ENCODE assay signal across 20 mouse cellular contexts in the genomic region with DNA sequence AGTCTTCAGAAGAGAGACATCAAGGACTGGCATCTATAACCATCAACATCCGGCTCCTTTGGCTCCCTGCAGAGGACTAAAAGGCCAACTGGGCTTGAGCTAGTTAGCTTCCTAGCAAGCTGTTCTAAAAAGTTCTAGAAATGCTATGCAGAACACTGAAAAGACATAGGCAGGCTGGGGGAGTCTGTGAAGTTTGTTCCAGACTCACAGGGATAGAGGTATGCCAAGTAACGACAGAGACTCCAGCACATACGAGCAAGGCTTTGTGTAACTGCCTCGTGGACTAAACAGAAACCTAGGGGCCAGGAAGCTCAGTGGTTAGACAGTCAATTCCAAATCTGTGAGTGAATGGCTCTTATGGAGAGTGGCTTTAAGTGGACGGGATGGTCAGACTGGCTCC.
DNase-seq lines count a peak whose midpoint lies in the region; ATAC-seq and TF ChIP-seq lines count a peak whose summit lies in the region.
"Had no signal": no experiment of that assay in that cellular context is flagged by ENCODE, and none has a peak within 500 bp of the region (broad histone marks: within the 10 kb centered on the region; RNA-seq: fewer than 3 reads in every experiment).

No protein-coding gene starts in this region.

- no peaks in the 10 kb centered on the region for H3K36me3 ChIP-seq in hindbrain, embryonic 13.5 days
- no peaks in the 10 kb centered on the region for H3K36me3 ChIP-seq in hindbrain, postnatal 0 days (ENCODE audit: insufficient read depth, low read length)
- H3K36me3 ChIP-seq in liver, embryonic 12.5 days, result no peaks in the 10 kb centered on the region
- H3K36me3 ChIP-seq in liver, postnatal 0 days (replicated peaks; ENCODE audit: insufficient read depth, low read length), result no peaks in the 10 kb centered on the region
- no peaks in the 10 kb centered on the region for H3K36me3 ChIP-seq in stomach, embryonic 15.5 days
- no peaks in the 10 kb centered on the region for H3K36me3 ChIP-seq in stomach, postnatal 0 days (ENCODE audit: control insufficient read depth, insufficient read depth, low read length)
- H3K36me3 ChIP-seq in embryonic facial prominence, embryonic 15.5 days, result no peaks in the 10 kb centered on the region
- H3K36me3 ChIP-seq: forebrain, embryonic 12.5 days; G1E; heart, embryonic 12.5 days; midbrain, embryonic 12.5 days had no signal

- 90% methylated on average over 5 of the region's 5 CpGs for WGBS in hindbrain, embryonic 13.5 days
- WGBS in hindbrain, postnatal 0 days, result 68% methylated on average over 5 of the region's 5 CpGs
- 64% methylated on average over 5 of the region's 5 CpGs for WGBS in liver, embryonic 12.5 days (ENCODE audit: insufficient replicate concordance)
- WGBS in liver, postnatal 0 days (ENCODE audit: insufficient replicate concordance), result 78% methylated on average over 5 of the region's 5 CpGs
- 81% methylated on average over 5 of the region's 5 CpGs for WGBS in stomach, embryonic 15.5 days
- WGBS in stomach, postnatal 0 days, result 77% methylated on average over 5 of the region's 5 CpGs
- WGBS in embryonic facial prominence, embryonic 15.5 days, result 57% methylated on average over 5 of the region's 5 CpGs

- H3K4me1 ChIP-seq in hindbrain, embryonic 13.5 days (replicated peaks), result peaks cover 45% of the 10 kb centered on the region
- H3K4me1 ChIP-seq in hindbrain, postnatal 0 days (ENCODE audit: insufficient read depth, low read length), result peaks cover 20% of the 10 kb centered on the region; the same call in 1 of the 2 replicates
- 0 out of 2 replicates have a peak, but pooled peaks cover 4% of the 10 kb centered on the region for H3K4me1 ChIP-seq in liver, embryonic 12.5 days
- H3K4me1 ChIP-seq in liver, postnatal 0 days (ENCODE audit: insufficient read depth), result peaks cover 2% of the 10 kb centered on the region; the same call in 1 of the 2 replicates
- H3K4me1 ChIP-seq in stomach, embryonic 15.5 days, result peaks cover 9% of the 10 kb centered on the region; the same call in 1 of the 2 replicates
- no peaks in the 10 kb centered on the region; the same call in 1 of the 2 replicates for H3K4me1 ChIP-seq in stomach, postnatal 0 days (replicated peaks; ENCODE audit: control insufficient read depth, insufficient read depth)
- peaks cover 44% of the 10 kb centered on the region for H3K4me1 ChIP-seq in embryonic facial prominence, embryonic 15.5 days

- peak overlapping the region; percentile 53; the same call in 1 of the 2 replicates for H3K9ac ChIP-seq in hindbrain, embryonic 13.5 days
- H3K9ac ChIP-seq in hindbrain, postnatal 0 days (replicated peaks; ENCODE audit: low read length), result no peak overlapping the region
- no peak overlapping the region for H3K9ac ChIP-seq in liver, embryonic 12.5 days
- no peak overlapping the region for H3K9ac ChIP-seq in liver, postnatal 0 days (replicated peaks)
- H3K9ac ChIP-seq in stomach, embryonic 15.5 days, result no peak overlapping the region
- no peak overlapping the region for H3K9ac ChIP-seq in stomach, postnatal 0 days (ENCODE audit: low read length)
- H3K9ac ChIP-seq in embryonic facial prominence, embryonic 15.5 days, result no peak overlapping the region
- H3K9ac ChIP-seq: forebrain, embryonic 12.5 days; hindbrain, embryonic 14.5 days; midbrain, embryonic 12.5 days had no signal

- no peaks in the 10 kb centered on the region for H3K9me3 ChIP-seq in hindbrain, embryonic 13.5 days
- H3K9me3 ChIP-seq in hindbrain, postnatal 0 days (ENCODE audit: low read length), result no peaks in the 10 kb centered on the region
- H3K9me3 ChIP-seq in liver, embryonic 12.5 days (replicated peaks), result no peaks in the 10 kb centered on the region
- no peaks in the 10 kb centered on the region for H3K9me3 ChIP-seq in liver, postnatal 0 days (ENCODE audit: low read length)
- no peaks in the 10 kb centered on the region for H3K9me3 ChIP-seq in stomach, embryonic 15.5 days
- H3K9me3 ChIP-seq in stomach, postnatal 0 days (ENCODE audit: control insufficient read depth, low read length), result no peaks in the 10 kb centered on the region
- no peaks in the 10 kb centered on the region for H3K9me3 ChIP-seq in embryonic facial prominence, embryonic 15.5 days (replicated peaks)
- H3K9me3 ChIP-seq: forebrain, embryonic 12.5 days; G1E; heart, embryonic 12.5 days; midbrain, embryonic 12.5 days had no signal

- no peak overlapping the region for H3K4me3 ChIP-seq in hindbrain, embryonic 13.5 days
- no peak overlapping the region for H3K4me3 ChIP-seq in hindbrain, postnatal 0 days (ENCODE audit: low read length)
- H3K4me3 ChIP-seq in liver, embryonic 12.5 days, result no peak overlapping the region
- H3K4me3 ChIP-seq in liver, postnatal 0 days (ENCODE audit: low read depth, low read length), result no peak overlapping the region
- H3K4me3 ChIP-seq in stomach, embryonic 15.5 days (replicated peaks), result no peak overlapping the region
- no peak overlapping the region for H3K4me3 ChIP-seq in stomach, postnatal 0 days (ENCODE audit: low read depth, low read length)
- no peak overlapping the region for H3K4me3 ChIP-seq in embryonic facial prominence, embryonic 15.5 days (replicated peaks)
- H3K4me3 ChIP-seq: erythroblast, embryonic 14.5 days; forebrain, embryonic 12.5 days; gastrocnemius, adult 2 months; heart, embryonic 12.5 days; midbrain, embryonic 12.5 days had no signal

- DNase-seq in hindbrain, postnatal 0 days (ENCODE audit: low spot score), result no peak
- no peak for DNase-seq in liver, postnatal 0 days
- DNase-seq in stomach, postnatal 0 days (ENCODE audit: low spot score), result no peak
- DNase-seq in layer of hippocampus, adult 9-11 months, result no peak
- DNase-seq: adrenal gland, adult 8-10 months; B cell, adult 2 months; cerebellum, adult 8-10 months; cerebellum, postnatal 36 days; gastrocnemius, adult 2 months had no signal

- TF ChIP-seq CTCF in hindbrain, postnatal 0 days (IDR thresholded peaks at IDR 0.05; ENCODE audit: low read depth), result no peak
- no peak for TF ChIP-seq CTCF in liver, postnatal 0 days (IDR thresholded peaks at IDR 0.05; ENCODE audit: low read depth)
- TF ChIP-seq CTCF in stomach, postnatal 0 days (IDR thresholded peaks at IDR 0.05; ENCODE audit: low read depth), result no peak

- no peak for TF ChIP-seq EP300 in liver, postnatal 0 days (IDR thresholded peaks at IDR 0.05; ENCODE audit: low read depth)
- TF ChIP-seq EP300 in stomach, postnatal 0 days (optimal IDR thresholded peaks at IDR 0.05), result no peak

- H3K27ac ChIP-seq in hindbrain, embryonic 13.5 days, result no peak overlapping the region
- no peak overlapping the region for H3K27ac ChIP-seq in hindbrain, postnatal 0 days
- H3K27ac ChIP-seq in liver, embryonic 12.5 days, result 0 out of 2 replicates have a peak overlapping the region, but pooled peaks have one; percentile 45
- no peak overlapping the region for H3K27ac ChIP-seq in liver, postnatal 0 days (ENCODE audit: low read depth)
- H3K27ac ChIP-seq in stomach, embryonic 15.5 days, result peak overlapping the region; percentile 69; the same call in 1 of the 2 replicates
- H3K27ac ChIP-seq in stomach, postnatal 0 days (replicated peaks), result no peak overlapping the region
- peak overlapping the region; percentile 81 for H3K27ac ChIP-seq in embryonic facial prominence, embryonic 15.5 days (replicated peaks)
- H3K27ac ChIP-seq: forebrain, embryonic 12.5 days; gastrocnemius, adult 2 months had no signal

- no peak overlapping the region for H3K4me2 ChIP-seq in hindbrain, embryonic 13.5 days
- H3K4me2 ChIP-seq in hindbrain, postnatal 0 days (ENCODE audit: low read depth, low read length), result no peak overlapping the region
- H3K4me2 ChIP-seq in liver, embryonic 12.5 days, result no peak overlapping the region
- no peak overlapping the region for H3K4me2 ChIP-seq in liver, postnatal 0 days (ENCODE audit: low read depth, low read length)
- H3K4me2 ChIP-seq in stomach, embryonic 15.5 days, result no peak overlapping the region
- no peak overlapping the region for H3K4me2 ChIP-seq in stomach, postnatal 0 days (replicated peaks; ENCODE audit: low read depth)
- no peak overlapping the region for H3K4me2 ChIP-seq in embryonic facial prominence, embryonic 15.5 days (replicated peaks)
- H3K4me2 ChIP-seq: forebrain, embryonic 12.5 days; hindbrain, embryonic 14.5 days; midbrain, embryonic 12.5 days had no signal

- ATAC-seq in hindbrain, embryonic 13.5 days (ENCODE audit: low FRiP score), result no peak
- ATAC-seq in hindbrain, postnatal 0 days, result no peak
- no peak for ATAC-seq in liver, embryonic 12.5 days
- ATAC-seq in liver, postnatal 0 days, result no peak
- no peak for ATAC-seq in stomach, embryonic 15.5 days (ENCODE audit: insufficient read depth, low FRiP score, low read depth)
- no peak for ATAC-seq in stomach, postnatal 0 days (ENCODE audit: low FRiP score, low TSS enrichment)
- no peak for ATAC-seq in embryonic facial prominence, embryonic 15.5 days (ENCODE audit: insufficient number of reproducible peaks, low FRiP score, low TSS enrichment, low read depth)
- ATAC-seq: Patski had no signal

- no peaks in the 10 kb centered on the region for H3K27me3 ChIP-seq in hindbrain, embryonic 13.5 days
- H3K27me3 ChIP-seq in hindbrain, postnatal 0 days (ENCODE audit: insufficient read depth, low read length), result no peaks in the 10 kb centered on the region
- no peaks in the 10 kb centered on the region for H3K27me3 ChIP-seq in liver, embryonic 12.5 days (replicated peaks)
- no peaks in the 10 kb centered on the region for H3K27me3 ChIP-seq in liver, postnatal 0 days (ENCODE audit: insufficient read depth, low read length)
- no peaks in the 10 kb centered on the region for H3K27me3 ChIP-seq in stomach, embryonic 15.5 days (replicated peaks)
- no peaks in the 10 kb centered on the region for H3K27me3 ChIP-seq in stomach, postnatal 0 days (ENCODE audit: control insufficient read depth, insufficient read depth, low read length)
- no peaks in the 10 kb centered on the region for H3K27me3 ChIP-seq in embryonic facial prominence, embryonic 15.5 days
- H3K27me3 ChIP-seq: heart, embryonic 12.5 days; midbrain, embryonic 12.5 days had no signal

Comparison
In these comparisons a context has a peak if more than half of its experiments do, and no peak if none do; other contexts are left out.
1. H3K27ac ChIP-seq: peak in liver, embryonic 12.5 days (single experiment), stomach, embryonic 15.5 days (single experiment) and embryonic facial prominence, embryonic 15.5 days (single experiment); none in hindbrain, embryonic 13.5 days (single experiment), hindbrain, postnatal 0 days (single experiment), liver, postnatal 0 days (single experiment) and stomach, postnatal 0 days (single experiment).